Mouse (Mus musculus): ENCODE data around the gene Amn.

GRCm38 (mm10) chr12:111238345-111238744 is 32.5 kb upstream of the Amn start:
- TF ChIP-seq POLR2A (IDR thresholded peaks at IDR 0.05; ENCODE audit: insufficient read depth, low read depth, low read length) = no peak
- TF ChIP-seq CTCF (IDR thresholded peaks at IDR 0.05; ENCODE audit: insufficient read depth, low read depth, low read length) = no peak

Measured in olfactory bulb, adult 2 months (tissue).